Mouse (Mus musculus): ENCODE data around the gene Siva1. TPM values are rescaled to one million over a fixed set of nuclear protein-coding genes. Genes with fewer than 3 reads are reported as not detected.

Siva1 gene
- total RNA-seq, 4 experiments from 2014 or later, result 16.8 to 26.8 (median 23.8) TPM

GRCm38 (mm10) chr12:112658619-112659018 lies 14.1 kb downstream of the Siva1 start:
- DNase-seq (ENCODE audit: low spot score in 2 of 2), result no peak

- DNase-seq (ENCODE audit: low spot score in 2 of 2), result peak in 1 of 2 experiments; percentile 48
Measured at GRCm38 (mm10) chr12:112659109-112659508, 14.6 kb downstream of the Siva1 start.

- no peak for DNase-seq (ENCODE audit: low spot score in 2 of 2)
Measured at GRCm38 (mm10) chr12:112660576-112661326, 16.3 kb downstream of the Siva1 start.

- DNase-seq (ENCODE audit: low spot score in 2 of 2), result no peak
Measured at GRCm38 (mm10) chr12:112661327-112661605, 16.8 kb downstream of the Siva1 start.

- no peak for DNase-seq (ENCODE audit: low spot score in 2 of 2)
Measured at GRCm38 (mm10) chr12:112661851-112662250, 17.4 kb downstream of the Siva1 start.

- no peak for DNase-seq (ENCODE audit: low spot score in 2 of 2)
Measured at GRCm38 (mm10) chr12:112663303-112663702, 18.8 kb downstream of the Siva1 start.

- DNase-seq (ENCODE audit: low spot score in 2 of 2), result no peak
Measured at GRCm38 (mm10) chr12:112663716-112664115, 19.2 kb downstream of the Siva1 start.

GRCm38 (mm10) chr12:112664124-112664523 lies 19.6 kb downstream of the Siva1 start:
- no peak for DNase-seq (ENCODE audit: low spot score in 2 of 2)

- no peak for DNase-seq (ENCODE audit: low spot score in 2 of 2)
Measured at GRCm38 (mm10) chr12:112664656-112665055, 20.2 kb downstream of the Siva1 start.

- peak; percentile 71 to 75 for DNase-seq (ENCODE audit: low spot score in 2 of 2)
Measured at GRCm38 (mm10) chr12:112665445-112665844, 21.0 kb downstream of the Siva1 start.

- no peak for DNase-seq (ENCODE audit: low spot score in 2 of 2)
Measured at GRCm38 (mm10) chr12:112665881-112666544, 21.5 kb downstream of the Siva1 start.

GRCm38 (mm10) chr12:112667619-112668297 lies 23.3 kb downstream of the Siva1 start:
- DNase-seq (ENCODE audit: low spot score in 2 of 2), result no peak

- DNase-seq (ENCODE audit: low spot score in 2 of 2), result no peak
Measured at GRCm38 (mm10) chr12:112670718-112671393, 26.4 kb downstream of the Siva1 start.

GRCm38 (mm10) chr12:112671891-112672290 lies 27.4 kb downstream of the Siva1 start:
- no peak for DNase-seq (ENCODE audit: low spot score in 2 of 2)

- no peak for DNase-seq (ENCODE audit: low spot score in 2 of 2)
Measured at GRCm38 (mm10) chr12:112672744-112673575, 28.5 kb downstream of the Siva1 start.

GRCm38 (mm10) chr12:112673576-112674091 lies 29.2 kb downstream of the Siva1 start:
- DNase-seq (ENCODE audit: low spot score in 2 of 2), result no peak

GRCm38 (mm10) chr12:112674132-112675011 lies 29.9 kb downstream of the Siva1 start, which contains the start of gene Akt1:
TSS of gene Akt1 (minus strand) at chr12:112674884.
- peak in 1 of 2 experiments; percentile 51 for DNase-seq (ENCODE audit: low spot score in 2 of 2)

- peak in 1 of 2 experiments; percentile 70 for DNase-seq (ENCODE audit: low spot score in 2 of 2)
Measured at GRCm38 (mm10) chr12:112675245-112676035, 31.0 kb downstream of the Siva1 start.

- DNase-seq (ENCODE audit: low spot score in 2 of 2), result no peak
Measured at GRCm38 (mm10) chr12:112677076-112677475, 32.6 kb downstream of the Siva1 start.
